Mouse (Mus musculus): ENCODE results near the gene Capzb. TPM values are rescaled to one million over a fixed set of nuclear protein-coding genes. Genes with fewer than 3 reads are reported as not detected.

Gene Capzb
- polyA plus RNA-seq, 2 experiments, result 198 to 284 TPM

GRCm38 (mm10) chr4:139197453-139197852 is 4.8 kb downstream of the Capzb start:
- H3K9ac ChIP-seq (ENCODE audit: low read depth, low read length, severe bottlenecking), result no peak overlapping the region
- DNase-seq (ENCODE audit: low spot score) (no peak), ATAC-seq (ENCODE audit: low FRiP score, low read depth) (no peak)
- no peak overlapping the region for H3K27ac ChIP-seq (replicated peaks; ENCODE audit: low read depth, low read length)
- H3K4me1 ChIP-seq (ENCODE audit: control insufficient read depth, insufficient read depth, low read length), result peaks cover 23% of the 10 kb centered on the region
- no peak overlapping the region for H3K4me3 ChIP-seq (replicated peaks; ENCODE audit: low read length)
- no peaks in the 10 kb centered on the region for H3K9me3 ChIP-seq (ENCODE audit: control insufficient read depth, low read length)
- H3K4me2 ChIP-seq (replicated peaks; ENCODE audit: low read depth, low read length, severe bottlenecking), result no peak overlapping the region
- no peaks in the 10 kb centered on the region for H3K27me3 ChIP-seq (ENCODE audit: control insufficient read depth, insufficient read depth, low read length)
- TF ChIP-seq POLR2A (IDR thresholded peaks at IDR 0.05; ENCODE audit: borderline replicate concordance, extremely low read depth, insufficient read depth, insufficient read length), result no peak
- H3K36me3 ChIP-seq (ENCODE audit: control insufficient read depth, insufficient read depth, low read length), result peaks cover 16% of the 10 kb centered on the region
- WGBS, result 76% methylated on average over 5 of the region's 5 CpGs

- Histone ChIP-seq H3K9me3 (ENCODE audit: control insufficient read depth, low read length) (no peaks in the 10 kb centered on the region), H3K27me3 (ENCODE audit: control insufficient read depth, insufficient read depth, low read length) (no peaks in the 10 kb centered on the region), H3K4me2 (replicated peaks; ENCODE audit: low read depth, low read length, severe bottlenecking) (no peak overlapping the region), H3K36me3 (ENCODE audit: control insufficient read depth, insufficient read depth, low read length) (peaks cover 20% of the 10 kb centered on the region), H3K4me1 (ENCODE audit: control insufficient read depth, insufficient read depth, low read length) (peaks cover 23% of the 10 kb centered on the region), H3K4me3 (replicated peaks; ENCODE audit: low read length) (no peak overlapping the region), H3K9ac (ENCODE audit: low read depth, low read length, severe bottlenecking) (no peak overlapping the region), H3K27ac (replicated peaks; ENCODE audit: low read depth, low read length) (no peak overlapping the region)
- ATAC-seq (ENCODE audit: low FRiP score, low read depth) (no peak), DNase-seq (ENCODE audit: low spot score) (no peak)
- WGBS, result 65% methylated on average over 9 of the region's 9 CpGs
- no peak for TF ChIP-seq POLR2A (IDR thresholded peaks at IDR 0.05; ENCODE audit: borderline replicate concordance, extremely low read depth, insufficient read depth, insufficient read length)
These were observed 5.4 kb downstream of the Capzb start for GRCm38 (mm10) chr4:139198004-139198689.

GRCm38 (mm10) chr4:139199126-139199525 is 6.4 kb downstream of the Capzb start:
- H3K27ac ChIP-seq (replicated peaks; ENCODE audit: low read depth, low read length), result no peak overlapping the region
- ATAC-seq (ENCODE audit: low FRiP score, low read depth) (no peak), DNase-seq (ENCODE audit: low spot score) (no peak)
- H3K4me2 ChIP-seq (replicated peaks; ENCODE audit: low read depth, low read length, severe bottlenecking), result no peak overlapping the region
- peaks cover 19% of the 10 kb centered on the region for H3K4me1 ChIP-seq (ENCODE audit: control insufficient read depth, insufficient read depth, low read length)
- no peaks in the 10 kb centered on the region for H3K27me3 ChIP-seq (ENCODE audit: control insufficient read depth, insufficient read depth, low read length)
- no peaks in the 10 kb centered on the region for H3K9me3 ChIP-seq (ENCODE audit: control insufficient read depth, low read length)
- no peak overlapping the region for H3K4me3 ChIP-seq (replicated peaks; ENCODE audit: low read length)
- WGBS, result 90% methylated on average over 9 of the region's 9 CpGs
- H3K9ac ChIP-seq (ENCODE audit: low read depth, low read length, severe bottlenecking), result 0 out of 2 replicates have a peak overlapping the region, but pooled peaks have one; percentile 25
- H3K36me3 ChIP-seq (ENCODE audit: control insufficient read depth, insufficient read depth, low read length), result peaks cover 20% of the 10 kb centered on the region
- TF ChIP-seq POLR2A (IDR thresholded peaks at IDR 0.05; ENCODE audit: borderline replicate concordance, extremely low read depth, insufficient read depth, insufficient read length), result no peak

- H3K4me1 ChIP-seq (ENCODE audit: control insufficient read depth, insufficient read depth, low read length), result peaks cover 12% of the 10 kb centered on the region
- no peak for TF ChIP-seq POLR2A (IDR thresholded peaks at IDR 0.05; ENCODE audit: borderline replicate concordance, extremely low read depth, insufficient read depth, insufficient read length)
- no peak overlapping the region for H3K27ac ChIP-seq (replicated peaks; ENCODE audit: low read depth, low read length)
- H3K9me3 ChIP-seq (ENCODE audit: control insufficient read depth, low read length), result no peaks in the 10 kb centered on the region
- 96% methylated on average over 8 of the region's 8 CpGs for WGBS
- no peak for DNase-seq (ENCODE audit: low spot score)
- H3K9ac ChIP-seq (ENCODE audit: low read depth, low read length, severe bottlenecking), result no peak overlapping the region
- no peak overlapping the region for H3K4me2 ChIP-seq (replicated peaks; ENCODE audit: low read depth, low read length, severe bottlenecking)
- no peak overlapping the region for H3K4me3 ChIP-seq (replicated peaks; ENCODE audit: low read length)
- H3K36me3 ChIP-seq (ENCODE audit: control insufficient read depth, insufficient read depth, low read length), result peaks cover 19% of the 10 kb centered on the region
- no peak for ATAC-seq (ENCODE audit: low FRiP score, low read depth)
- no peaks in the 10 kb centered on the region for H3K27me3 ChIP-seq (ENCODE audit: control insufficient read depth, insufficient read depth, low read length)
These were observed 7.1 kb downstream of the Capzb start for GRCm38 (mm10) chr4:139199703-139200340.

GRCm38 (mm10) chr4:139200946-139201345 is 8.2 kb downstream of the Capzb start:
- H3K4me2 ChIP-seq (replicated peaks; ENCODE audit: low read depth, low read length, severe bottlenecking), result no peak overlapping the region
- no peaks in the 10 kb centered on the region for H3K9me3 ChIP-seq (ENCODE audit: control insufficient read depth, low read length)
- 94% methylated on average over 3 of the region's 3 CpGs for WGBS
- H3K9ac ChIP-seq (ENCODE audit: low read depth, low read length, severe bottlenecking), result no peak overlapping the region
- H3K27ac ChIP-seq (replicated peaks; ENCODE audit: low read depth, low read length), result no peak overlapping the region
- H3K4me3 ChIP-seq (replicated peaks; ENCODE audit: low read length), result no peak overlapping the region
- no peaks in the 10 kb centered on the region for H3K27me3 ChIP-seq (ENCODE audit: control insufficient read depth, insufficient read depth, low read length)
- peaks cover 17% of the 10 kb centered on the region for H3K36me3 ChIP-seq (ENCODE audit: control insufficient read depth, insufficient read depth, low read length)
- 0 out of 2 replicates have a peak, but pooled peaks cover 8% of the 10 kb centered on the region for H3K4me1 ChIP-seq (ENCODE audit: control insufficient read depth, insufficient read depth, low read length)
- no peak for ATAC-seq (ENCODE audit: low FRiP score, low read depth)
- no peak for DNase-seq (ENCODE audit: low spot score)
- no peak for TF ChIP-seq POLR2A (IDR thresholded peaks at IDR 0.05; ENCODE audit: borderline replicate concordance, extremely low read depth, insufficient read depth, insufficient read length)

Data from limb, embryonic 14.5 days (tissue).